ENCODE assay signal across 15 mouse cellular contexts in genomic region chr13:112165921-112166320, GRCm38 (mm10).
DNase-seq lines count a peak whose midpoint lies in the region; ATAC-seq and TF ChIP-seq lines count a peak whose summit lies in the region.
"Had no signal": no experiment of that assay in that cellular context is flagged by ENCODE, and none has a peak within 500 bp of the region (broad histone marks: within the 10 kb centered on the region; RNA-seq: fewer than 3 reads in every experiment).

No protein-coding gene starts in this region.

- no peaks in the 10 kb centered on the region for H3K36me3 ChIP-seq in embryonic facial prominence, embryonic 13.5 days
- no peaks in the 10 kb centered on the region for H3K36me3 ChIP-seq in forebrain, embryonic 14.5 days (ENCODE audit: control insufficient read depth, insufficient read depth, low read length)
- H3K36me3 ChIP-seq in limb, embryonic 15.5 days, result no peaks in the 10 kb centered on the region
- no peaks in the 10 kb centered on the region for H3K36me3 ChIP-seq in intestine, embryonic 15.5 days
- H3K36me3 ChIP-seq: liver, embryonic 13.5 days had no signal

- TF ChIP-seq CTCF in left cerebral cortex, adult 2 months (IDR thresholded peaks at IDR 0.05), result no peak

- 36% methylated on average over 2 of the region's 2 CpGs for WGBS in embryonic facial prominence, embryonic 13.5 days
- 10% methylated on average over 2 of the region's 2 CpGs for WGBS in forebrain, embryonic 14.5 days
- 65% methylated on average over 2 of the region's 2 CpGs for WGBS in limb, embryonic 15.5 days
- WGBS in intestine, embryonic 15.5 days, result 64% methylated on average over 2 of the region's 2 CpGs

- DNase-seq in left cerebral cortex, postnatal 4 days, result peak; percentile 18
- DNase-seq in left cerebral cortex, adult 2 months (ENCODE audit: extremely low spot score in 1 of 2, low spot score in 2 of 2), result no peak
- peak; percentile 69 for DNase-seq in forebrain, embryonic 14.5 days (ENCODE audit: low spot score)
- DNase-seq in cerebellum, postnatal 25 days, result no peak
- DNase-seq in heart, postnatal 14 days, result no peak
- DNase-seq: adrenal gland, adult 2 months; gastrocnemius, postnatal 36 days; kidney, postnatal 36 days; liver, embryonic 13.5 days; lung, postnatal 4 days had no signal

- H3K4me2 ChIP-seq in embryonic facial prominence, embryonic 13.5 days, result no peak overlapping the region
- H3K4me2 ChIP-seq in forebrain, embryonic 14.5 days (ENCODE audit: low read length), result peak overlapping the region; percentile 28
- H3K4me2 ChIP-seq in limb, embryonic 15.5 days, result no peak overlapping the region
- no peak overlapping the region for H3K4me2 ChIP-seq in intestine, embryonic 15.5 days (replicated peaks)
- H3K4me2 ChIP-seq: liver, embryonic 13.5 days had no signal

- H3K9me3 ChIP-seq in embryonic facial prominence, embryonic 13.5 days, result no peaks in the 10 kb centered on the region
- H3K9me3 ChIP-seq in forebrain, embryonic 14.5 days (replicated peaks; ENCODE audit: control insufficient read depth, low read length), result no peaks in the 10 kb centered on the region
- no peaks in the 10 kb centered on the region for H3K9me3 ChIP-seq in limb, embryonic 15.5 days
- no peaks in the 10 kb centered on the region for H3K9me3 ChIP-seq in intestine, embryonic 15.5 days
- H3K9me3 ChIP-seq: liver, embryonic 13.5 days had no signal

- H3K27me3 ChIP-seq in embryonic facial prominence, embryonic 13.5 days, result no peaks in the 10 kb centered on the region
- no peaks in the 10 kb centered on the region for H3K27me3 ChIP-seq in forebrain, embryonic 14.5 days (replicated peaks; ENCODE audit: control insufficient read depth, insufficient read depth, low read length)
- H3K27me3 ChIP-seq in limb, embryonic 15.5 days, result no peaks in the 10 kb centered on the region
- no peaks in the 10 kb centered on the region for H3K27me3 ChIP-seq in intestine, embryonic 15.5 days (replicated peaks)
- H3K27me3 ChIP-seq: liver, embryonic 13.5 days had no signal

- intact Hi-C loops in left cerebral cortex, postnatal 4 days (cut with DNase I), result no loop called here
- intact Hi-C loops in left cerebral cortex, adult 2 months (cut with DNase I), result no loop called here
- intact Hi-C loops in heart, postnatal 14 days (cut with DNase I), result no loop called here

- H3K9ac ChIP-seq in embryonic facial prominence, embryonic 13.5 days, result no peak overlapping the region
- no peak overlapping the region for H3K9ac ChIP-seq in forebrain, embryonic 14.5 days (ENCODE audit: low read length)
- H3K9ac ChIP-seq in limb, embryonic 15.5 days, result no peak overlapping the region
- no peak overlapping the region for H3K9ac ChIP-seq in intestine, embryonic 15.5 days
- H3K9ac ChIP-seq: liver, embryonic 13.5 days had no signal

- H3K27ac ChIP-seq in left cerebral cortex, adult 2 months, result no peak overlapping the region
- peak overlapping the region; percentile 75 for H3K27ac ChIP-seq in embryonic facial prominence, embryonic 13.5 days
- H3K27ac ChIP-seq in forebrain, embryonic 14.5 days (ENCODE audit: low read depth, low read length), result peak overlapping the region; percentile 64
- H3K27ac ChIP-seq in limb, embryonic 15.5 days, result peak overlapping the region; percentile 24; the same call in 1 of the 2 replicates
- no peak overlapping the region for H3K27ac ChIP-seq in intestine, embryonic 15.5 days
- H3K27ac ChIP-seq: liver, embryonic 13.5 days had no signal

- H3K4me1 ChIP-seq in embryonic facial prominence, embryonic 13.5 days, result peaks cover 38% of the 10 kb centered on the region
- peaks cover 11% of the 10 kb centered on the region for H3K4me1 ChIP-seq in forebrain, embryonic 14.5 days (ENCODE audit: control insufficient read depth, insufficient read depth, low read length)
- peaks cover 8% of the 10 kb centered on the region for H3K4me1 ChIP-seq in limb, embryonic 15.5 days
- no peaks in the 10 kb centered on the region for H3K4me1 ChIP-seq in intestine, embryonic 15.5 days (replicated peaks)
- H3K4me1 ChIP-seq: liver, embryonic 13.5 days had no signal

- ATAC-seq in embryonic facial prominence, embryonic 13.5 days (ENCODE audit: insufficient number of reproducible peaks, insufficient read depth, low FRiP score, low TSS enrichment, low read depth), result no peak
- ATAC-seq in forebrain, embryonic 14.5 days, result peak; percentile 79
- ATAC-seq in limb, embryonic 15.5 days (ENCODE audit: insufficient number of reproducible peaks, low FRiP score, low TSS enrichment, low read depth), result no peak
- ATAC-seq in intestine, embryonic 15.5 days, result no peak
- ATAC-seq: intestine, postnatal 0 days had no signal

- H3K4me3 ChIP-seq in left cerebral cortex, adult 2 months, result no peak overlapping the region
- H3K4me3 ChIP-seq in embryonic facial prominence, embryonic 13.5 days, result no peak overlapping the region
- no peak overlapping the region for H3K4me3 ChIP-seq in forebrain, embryonic 14.5 days (ENCODE audit: low read depth, low read length)
- H3K4me3 ChIP-seq in limb, embryonic 15.5 days, result no peak overlapping the region
- no peak overlapping the region for H3K4me3 ChIP-seq in intestine, embryonic 15.5 days (replicated peaks)
- H3K4me3 ChIP-seq: erythroblast, embryonic 14.5 days; liver, embryonic 13.5 days had no signal

Comparison
In these comparisons a context has a peak if more than half of its experiments do, and no peak if none do; other contexts are left out.
1. DNase-seq: peak in left cerebral cortex, postnatal 4 days (single experiment) and forebrain, embryonic 14.5 days (single experiment); none in left cerebral cortex, adult 2 months (0 of 2), cerebellum, postnatal 25 days (0 of 2) and heart, postnatal 14 days (0 of 2).
2. H3K27ac ChIP-seq: peak in embryonic facial prominence, embryonic 13.5 days (single experiment), forebrain, embryonic 14.5 days (single experiment) and limb, embryonic 15.5 days (single experiment); none in left cerebral cortex, adult 2 months (single experiment) and intestine, embryonic 15.5 days (single experiment).